Mouse (Mus musculus): Measurements from ENCODE around the gene Rapgef3.
A peak's percentile ranks its signal among the peaks of the same experiment; 100 is the strongest.

Gene Rapgef3

GRCm38 (mm10) chr15:97770280-97770679 is 2.5 kb upstream of the Rapgef3 start:
- peak; percentile 34 to 59 for DNase-seq

- peak; percentile 70 to 88 for DNase-seq
Observed at GRCm38 (mm10) chr15:97768192-97768591, 420 bp upstream of the Rapgef3 start.

- DNase-seq, result peak; percentile 82 to 92
Observed at GRCm38 (mm10) chr15:97766594-97767279, 1.0 kb downstream of the Rapgef3 start.

- peak in 1 of 2 experiments; percentile 48 for DNase-seq
Observed at GRCm38 (mm10) chr15:97766194-97766593, 1.6 kb downstream of the Rapgef3 start.

GRCm38 (mm10) chr15:97765090-97765794 is 2.5 kb downstream of the Rapgef3 start:
- DNase-seq, result peak; percentile 62 to 85

GRCm38 (mm10) chr15:97764532-97764931 is 3.2 kb downstream of the Rapgef3 start:
- DNase-seq, result peak; percentile 6 to 59

- DNase-seq, result peak; percentile 21 to 73
Observed at GRCm38 (mm10) chr15:97763256-97764049, 4.3 kb downstream of the Rapgef3 start.

GRCm38 (mm10) chr15:97762733-97763132 is 5.0 kb downstream of the Rapgef3 start:
- DNase-seq, result peak; percentile 74 to 90

GRCm38 (mm10) chr15:97761438-97761837 is 6.3 kb downstream of the Rapgef3 start:
- DNase-seq, result peak; percentile 55 to 77

- peak in 1 of 2 experiments; percentile 53 for DNase-seq
Observed at GRCm38 (mm10) chr15:97760952-97761351, 6.8 kb downstream of the Rapgef3 start.

- DNase-seq, result peak; percentile 60 to 68
Observed at GRCm38 (mm10) chr15:97760006-97760405, 7.8 kb downstream of the Rapgef3 start.

- no peak for DNase-seq
Observed at GRCm38 (mm10) chr15:97755361-97755760, 12.4 kb downstream of the Rapgef3 start.

- DNase-seq, result peak in 1 of 2 experiments; percentile 64
Observed at GRCm38 (mm10) chr15:97754476-97754875, 13.3 kb downstream of the Rapgef3 start.

- peak; percentile 54 to 67 for DNase-seq
Observed at GRCm38 (mm10) chr15:97752491-97752890, 15.3 kb downstream of the Rapgef3 start.

GRCm38 (mm10) chr15:97751676-97752075 is 16.1 kb downstream of the Rapgef3 start:
- peak; percentile 44 to 50 for DNase-seq

GRCm38 (mm10) chr15:97750697-97751096 is 17.1 kb downstream of the Rapgef3 start:
- peak; percentile 90 to 94 for DNase-seq

- DNase-seq, result no peak
Observed at GRCm38 (mm10) chr15:97749841-97750240, 17.9 kb downstream of the Rapgef3 start.

- no peak for DNase-seq
Observed at GRCm38 (mm10) chr15:97749397-97749796, 18.4 kb downstream of the Rapgef3 start.

GRCm38 (mm10) chr15:97748964-97749363 is 18.8 kb downstream of the Rapgef3 start:
- DNase-seq, result no peak

GRCm38 (mm10) chr15:97748309-97748708 is 19.5 kb downstream of the Rapgef3 start:
- DNase-seq, result no peak

- DNase-seq, result no peak
Observed at GRCm38 (mm10) chr15:97747486-97747885, 20.3 kb downstream of the Rapgef3 start.

- no peak for DNase-seq
Observed at GRCm38 (mm10) chr15:97746748-97747147, 21.0 kb downstream of the Rapgef3 start.

- DNase-seq, result no peak
Observed at GRCm38 (mm10) chr15:97746278-97746677, 21.5 kb downstream of the Rapgef3 start.
